Mouse (Mus musculus): ENCODE results near the gene 2610301B20Rik. TPM values are rescaled to one million over a fixed set of nuclear protein-coding genes. Genes with fewer than 3 reads are reported as not detected.
"Not testable (repeated sequence)": the region's sequence is repeated elsewhere in the genome, so short reads cannot be mapped to it uniquely, and the experiment has no call there.

The 2610301B20Rik gene
- polyA plus RNA-seq, 1 experiment from 2014 or later: 51.9 TPM

DNA sequence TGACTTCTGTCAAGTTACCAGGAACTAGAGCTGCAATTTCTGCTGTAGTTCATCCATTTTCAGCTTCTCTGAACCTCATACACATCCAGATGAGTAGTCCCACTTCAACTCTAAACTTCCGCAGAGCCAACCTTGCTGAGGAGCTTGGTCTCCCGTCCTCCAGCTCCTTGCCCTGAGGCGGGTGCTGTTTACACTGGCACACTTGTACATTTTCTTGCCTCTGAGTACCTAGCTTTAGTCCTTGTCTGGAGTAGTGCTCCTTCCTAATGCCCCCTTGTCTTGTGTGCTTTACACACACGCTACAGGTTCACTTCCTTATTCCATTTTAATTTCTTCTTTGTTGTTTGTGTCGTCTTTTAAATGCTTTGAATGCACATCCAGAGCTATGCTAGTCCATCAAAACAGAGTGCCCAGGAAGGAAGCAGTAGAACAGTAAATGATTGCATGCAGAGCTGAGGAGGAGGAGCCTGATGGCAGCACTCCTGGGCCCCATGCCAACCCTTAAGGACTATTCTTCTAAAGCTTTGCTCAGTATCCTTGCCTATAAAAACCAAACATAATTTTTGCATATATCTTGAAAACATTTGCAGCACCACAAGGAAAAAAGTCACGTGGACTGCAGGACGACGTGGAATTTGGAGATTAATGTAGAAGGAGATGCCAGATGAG lies 9.6 kb downstream of the 2610301B20Rik start:
- no peaks in the 10 kb centered on the region for H3K27me3 ChIP-seq (replicated peaks; ENCODE audit: control insufficient read depth, insufficient read depth, low read length)
- no peaks in the 10 kb centered on the region for H3K4me1 ChIP-seq (ENCODE audit: control insufficient read depth, insufficient read depth, low read length)
- DNase-seq (ENCODE audit: low spot score) (peak; percentile 17), ATAC-seq (no peak)
- no peak overlapping the region for H3K9ac ChIP-seq (ENCODE audit: low read length)
- H3K27ac ChIP-seq (ENCODE audit: low read depth, low read length): no peak overlapping the region
- no peaks in the 10 kb centered on the region for H3K9me3 ChIP-seq (replicated peaks; ENCODE audit: control insufficient read depth, low read length)
- no peak overlapping the region for H3K4me2 ChIP-seq (ENCODE audit: low read length)
- 84% methylated on average over 8 of the region's 8 CpGs for WGBS
- H3K4me3 ChIP-seq (ENCODE audit: low read depth, low read length): no peak overlapping the region
- peaks cover 29% of the 10 kb centered on the region for H3K36me3 ChIP-seq (ENCODE audit: control insufficient read depth, insufficient read depth, low read length)

DNA sequence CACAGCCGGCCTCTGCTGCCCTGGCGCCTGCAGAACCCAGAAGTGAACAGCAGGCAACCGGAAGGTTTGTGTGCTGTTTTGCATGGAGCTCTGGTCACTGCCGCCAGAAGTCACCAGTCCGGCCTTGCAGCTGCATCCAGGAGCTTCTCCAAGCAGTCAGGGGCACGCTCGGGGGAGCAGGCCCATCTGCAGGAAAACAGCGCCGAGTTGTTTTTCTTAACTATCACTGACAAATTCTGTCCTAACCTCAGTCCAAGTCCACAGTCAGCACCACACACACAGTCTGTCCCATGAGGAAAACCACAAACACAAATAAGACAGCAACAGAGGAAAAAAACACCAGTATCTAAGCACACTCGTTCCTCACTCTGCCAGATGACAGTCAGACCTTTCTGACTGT lies 14.5 kb downstream of the 2610301B20Rik start:
- Histone ChIP-seq H3K27me3 (replicated peaks; ENCODE audit: control insufficient read depth, insufficient read depth, low read length) (no peaks in the 10 kb centered on the region), H3K36me3 (ENCODE audit: control insufficient read depth, insufficient read depth, low read length) (peaks cover 25% of the 10 kb centered on the region), H3K9me3 (replicated peaks; ENCODE audit: control insufficient read depth, low read length) (no peaks in the 10 kb centered on the region), H3K4me2 (ENCODE audit: low read length) (no peak overlapping the region), H3K27ac (ENCODE audit: low read depth, low read length) (no peak overlapping the region), H3K4me1 (ENCODE audit: control insufficient read depth, insufficient read depth, low read length) (no peaks in the 10 kb centered on the region), H3K9ac (ENCODE audit: low read length) (no peak overlapping the region), H3K4me3 (ENCODE audit: low read depth, low read length) (no peak overlapping the region)
- ATAC-seq (no peak), DNase-seq (ENCODE audit: low spot score) (no peak)
- 94% methylated on average over 10 of the region's 10 CpGs for WGBS

DNA sequence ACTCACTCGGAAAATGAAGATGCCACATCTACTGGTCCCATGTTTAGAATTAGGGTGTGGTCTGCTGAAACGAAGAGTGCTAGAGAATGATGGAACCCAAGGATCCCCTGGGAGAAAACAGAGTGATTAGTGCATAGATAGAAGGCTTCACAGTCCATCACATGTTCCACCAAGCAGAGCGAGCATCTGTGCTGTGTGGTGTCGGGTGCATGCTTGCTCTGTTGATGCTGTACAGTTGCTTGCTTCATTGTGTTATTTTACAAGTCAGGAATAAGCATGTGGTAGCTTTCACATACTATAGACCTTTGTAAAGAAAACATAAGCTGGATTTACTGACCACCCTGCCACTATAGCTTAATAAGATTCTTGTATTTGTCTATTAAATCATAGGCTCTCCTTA lies 22.0 kb downstream of the 2610301B20Rik start:
- Histone ChIP-seq H3K9ac (ENCODE audit: low read length) (no peak overlapping the region), H3K4me3 (ENCODE audit: low read depth, low read length) (no peak overlapping the region), H3K27ac (ENCODE audit: low read depth, low read length) (no peak overlapping the region), H3K9me3 (replicated peaks; ENCODE audit: control insufficient read depth, low read length) (no peaks in the 10 kb centered on the region), H3K4me2 (ENCODE audit: low read length) (no peak overlapping the region), H3K36me3 (ENCODE audit: control insufficient read depth, insufficient read depth, low read length) (peaks cover 20% of the 10 kb centered on the region), H3K4me1 (ENCODE audit: control insufficient read depth, insufficient read depth, low read length) (no peaks in the 10 kb centered on the region), H3K27me3 (replicated peaks; ENCODE audit: control insufficient read depth, insufficient read depth, low read length) (no peaks in the 10 kb centered on the region)
- 89% methylated on average over 4 of the region's 4 CpGs for WGBS
- ATAC-seq (no peak), DNase-seq (ENCODE audit: low spot score) (no peak)

- Histone ChIP-seq H3K4me1 (ENCODE audit: control insufficient read depth, insufficient read depth, low read length) (no peaks in the 10 kb centered on the region), H3K9me3 (replicated peaks; ENCODE audit: control insufficient read depth, low read length) (no peaks in the 10 kb centered on the region), H3K4me3 (ENCODE audit: low read depth, low read length) (no peak overlapping the region), H3K27me3 (replicated peaks; ENCODE audit: control insufficient read depth, insufficient read depth, low read length) (no peaks in the 10 kb centered on the region), H3K36me3 (ENCODE audit: control insufficient read depth, insufficient read depth, low read length) (peaks cover 20% of the 10 kb centered on the region), H3K4me2 (ENCODE audit: low read length) (no peak overlapping the region), H3K9ac (ENCODE audit: low read length) (no peak overlapping the region), H3K27ac (ENCODE audit: low read depth, low read length) (no peak overlapping the region)
- ATAC-seq (peak; percentile 87), DNase-seq (ENCODE audit: low spot score) (peak; percentile 87)
These were observed 22.6 kb downstream of the 2610301B20Rik start for GRCm38 (mm10) chr4:10896859-10897258.

DNA sequence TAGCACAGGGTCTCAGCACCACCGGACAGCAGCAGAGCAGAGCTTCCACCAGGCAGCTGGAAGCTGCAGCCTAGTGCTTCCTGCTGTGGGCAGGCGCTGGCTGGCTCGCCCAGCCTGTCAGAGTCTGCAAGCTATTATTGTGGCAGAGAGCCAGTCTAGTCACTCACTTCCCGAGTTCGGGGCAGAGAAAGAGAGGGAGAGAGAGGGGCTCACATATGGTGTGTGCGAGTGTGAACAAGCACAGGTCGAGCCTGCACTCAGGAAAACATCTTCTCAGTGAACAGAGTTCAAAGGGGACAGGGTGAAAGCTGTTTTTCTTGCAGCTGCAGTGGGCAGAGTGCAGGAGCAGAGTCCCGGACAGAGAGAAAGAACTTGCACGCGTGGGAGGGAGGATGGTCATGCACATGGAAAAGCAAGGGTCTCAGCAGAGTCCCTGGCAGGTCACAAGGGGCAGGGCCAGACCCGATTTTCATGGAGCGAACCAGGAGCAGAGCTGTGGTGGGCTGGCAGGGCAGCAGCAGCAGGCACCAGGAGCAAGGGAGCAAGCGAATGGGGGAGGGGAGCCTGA lies 31.0 kb downstream of the 2610301B20Rik start:
- peak; percentile 66 for DNase-seq (ENCODE audit: low spot score)
- peak overlapping the region; percentile 16; the same call in 1 of the 2 replicates for H3K4me2 ChIP-seq (ENCODE audit: low read length)

DNA sequence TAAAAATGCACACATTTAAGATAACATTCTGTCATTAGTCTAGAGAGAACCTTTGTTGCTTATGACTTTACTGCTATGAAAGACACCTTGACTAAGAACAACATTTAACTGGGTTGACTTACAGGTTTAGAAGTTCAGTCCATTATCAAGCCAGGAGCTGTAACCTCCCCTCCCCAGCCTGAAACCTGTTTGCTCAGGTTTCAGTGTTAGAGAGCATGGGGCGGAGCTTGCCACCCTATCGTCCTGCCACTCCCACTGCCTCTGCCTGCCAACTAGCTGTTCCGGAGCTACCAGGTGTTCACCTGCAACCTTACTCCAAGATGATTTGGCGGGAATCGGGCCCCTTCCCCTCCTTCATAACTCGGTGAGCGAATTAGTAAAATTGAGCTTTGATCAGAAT lies 37.1 kb downstream of the 2610301B20Rik start:
- H3K4me2 ChIP-seq (ENCODE audit: low read length); H3K9me3 ChIP-seq (replicated peaks; ENCODE audit: control insufficient read depth, low read length); H3K4me1 ChIP-seq (ENCODE audit: control insufficient read depth, insufficient read depth, low read length); H3K4me3 ChIP-seq (ENCODE audit: low read depth, low read length); H3K9ac ChIP-seq (ENCODE audit: low read length); H3K27ac ChIP-seq (ENCODE audit: low read depth, low read length); ATAC-seq; DNase-seq (ENCODE audit: low spot score); H3K36me3 ChIP-seq (ENCODE audit: control insufficient read depth, insufficient read depth, low read length); H3K27me3 ChIP-seq (replicated peaks; ENCODE audit: control insufficient read depth, insufficient read depth, low read length): not testable (repeated sequence)
- WGBS: 63% methylated on average over 7 of the region's 7 CpGs

More for the DNA sequence above, 31.0 kb downstream of the 2610301B20Rik start:
- Histone ChIP-seq H3K36me3 (ENCODE audit: control insufficient read depth, insufficient read depth, low read length) (no peaks in the 10 kb centered on the region), H3K9me3 (replicated peaks; ENCODE audit: control insufficient read depth, low read length) (no peaks in the 10 kb centered on the region), H3K9ac (ENCODE audit: low read length) (no peak overlapping the region), H3K27me3 (replicated peaks; ENCODE audit: control insufficient read depth, insufficient read depth, low read length) (no peaks in the 10 kb centered on the region), H3K4me1 (ENCODE audit: control insufficient read depth, insufficient read depth, low read length) (peaks cover 5% of the 10 kb centered on the region; the same call in 1 of the 2 replicates), H3K27ac (ENCODE audit: low read depth, low read length) (no peak overlapping the region), H3K4me3 (ENCODE audit: low read depth, low read length) (no peak overlapping the region)
- ATAC-seq: peak; percentile 55; the same call in 1 of the 2 replicates
- WGBS: 5% methylated on average over 13 of the region's 13 CpGs

DNA sequence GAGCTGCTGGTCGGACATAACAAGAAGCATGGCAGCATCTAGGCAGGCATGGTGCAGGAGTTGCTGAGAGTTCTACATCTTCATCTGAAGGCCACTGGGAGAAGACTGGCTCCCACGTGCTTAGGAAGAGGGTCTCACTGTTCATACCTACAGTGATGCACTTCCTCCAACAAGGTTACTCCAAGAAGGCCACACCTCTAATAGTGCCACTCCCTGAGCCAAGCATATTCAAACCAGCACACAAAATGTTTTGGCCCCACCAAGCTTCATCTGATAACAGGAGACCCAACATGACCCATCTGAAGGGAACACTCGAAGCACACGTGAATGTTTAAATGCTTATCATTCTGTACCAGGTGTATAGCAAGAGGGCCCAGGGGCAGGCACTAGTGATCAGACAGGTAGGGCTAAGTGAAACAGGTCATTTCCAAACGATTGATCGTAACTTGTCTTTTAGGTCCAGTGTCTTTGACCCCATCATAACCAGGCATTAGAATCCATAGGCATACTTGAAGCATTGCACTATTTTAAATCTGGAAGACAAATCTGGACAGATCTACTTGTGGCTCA lies 37.7 kb downstream of the 2610301B20Rik start:
- H3K4me1 ChIP-seq (ENCODE audit: control insufficient read depth, insufficient read depth, low read length): no peaks in the 10 kb centered on the region
- no peak overlapping the region for H3K27ac ChIP-seq (ENCODE audit: low read depth, low read length)
- H3K4me2 ChIP-seq (ENCODE audit: low read length): no peak overlapping the region
- H3K36me3 ChIP-seq (ENCODE audit: control insufficient read depth, insufficient read depth, low read length): no peaks in the 10 kb centered on the region
- no peak overlapping the region for H3K4me3 ChIP-seq (ENCODE audit: low read depth, low read length)
- no peaks in the 10 kb centered on the region for H3K27me3 ChIP-seq (replicated peaks; ENCODE audit: control insufficient read depth, insufficient read depth, low read length)
- 79% methylated on average over 6 of the region's 6 CpGs for WGBS
- DNase-seq (ENCODE audit: low spot score) (no peak), ATAC-seq (no peak; the same call in 1 of the 2 replicates)
- no peak overlapping the region for H3K9ac ChIP-seq (ENCODE audit: low read length)
- H3K9me3 ChIP-seq (replicated peaks; ENCODE audit: control insufficient read depth, low read length): no peaks in the 10 kb centered on the region

- peak; percentile 97 for ATAC-seq
These were observed 38.5 kb downstream of the 2610301B20Rik start for GRCm38 (mm10) chr4:10912611-10913301.

More at GRCm38 (mm10) chr4:10912611-10913301, 38.5 kb downstream of the 2610301B20Rik start:
- Histone ChIP-seq H3K9me3 (replicated peaks; ENCODE audit: control insufficient read depth, low read length) (no peaks in the 10 kb centered on the region), H3K4me1 (ENCODE audit: control insufficient read depth, insufficient read depth, low read length) (no peaks in the 10 kb centered on the region), H3K27me3 (replicated peaks; ENCODE audit: control insufficient read depth, insufficient read depth, low read length) (no peaks in the 10 kb centered on the region), H3K4me3 (ENCODE audit: low read depth, low read length) (no peak overlapping the region), H3K9ac (ENCODE audit: low read length) (no peak overlapping the region), H3K36me3 (ENCODE audit: control insufficient read depth, insufficient read depth, low read length) (no peaks in the 10 kb centered on the region), H3K4me2 (ENCODE audit: low read length) (no peak overlapping the region), H3K27ac (ENCODE audit: low read depth, low read length) (no peak overlapping the region)
- WGBS: 23% methylated on average over 7 of the region's 7 CpGs
- DNase-seq (ENCODE audit: low spot score): peak; percentile 94
